Mouse (Mus musculus): ENCODE data around the gene Ptprn2.

Ptprn2 gene

GRCm38 (mm10) chr12:116772081-116772566, 286.6 kb downstream of the Ptprn2 start:
- DNase-seq (ENCODE audit: extremely low read depth, low read depth, low spot score) = no peak

GRCm38 (mm10) chr12:116773344-116773743, 287.8 kb downstream of the Ptprn2 start:
- no peak for DNase-seq (ENCODE audit: extremely low read depth, low read depth, low spot score)

- DNase-seq (ENCODE audit: extremely low read depth, low read depth, low spot score) = peak; percentile 26
Observed at GRCm38 (mm10) chr12:116776447-116776846, 290.9 kb downstream of the Ptprn2 start.

- no peak for DNase-seq (ENCODE audit: extremely low read depth, low read depth, low spot score)
Observed at GRCm38 (mm10) chr12:116778095-116779090, 292.9 kb downstream of the Ptprn2 start.

- DNase-seq (ENCODE audit: extremely low read depth, low read depth, low spot score) = no peak
Observed at GRCm38 (mm10) chr12:116780419-116780818, 294.9 kb downstream of the Ptprn2 start.

- no peak for DNase-seq (ENCODE audit: extremely low read depth, low read depth, low spot score)
Observed at GRCm38 (mm10) chr12:116785731-116786130, 300.2 kb downstream of the Ptprn2 start.

GRCm38 (mm10) chr12:116788346-116788745, 302.8 kb downstream of the Ptprn2 start:
- no peak for DNase-seq (ENCODE audit: extremely low read depth, low read depth, low spot score)

GRCm38 (mm10) chr12:116803331-116803730, 317.8 kb downstream of the Ptprn2 start:
- DNase-seq (ENCODE audit: extremely low read depth, low read depth, low spot score) = peak; percentile 5

- DNase-seq (ENCODE audit: extremely low read depth, low read depth, low spot score) = no peak
Observed at GRCm38 (mm10) chr12:116804712-116805111, 319.2 kb downstream of the Ptprn2 start.

- no peak for DNase-seq (ENCODE audit: extremely low read depth, low read depth, low spot score)
Observed at GRCm38 (mm10) chr12:116805129-116805809, 319.7 kb downstream of the Ptprn2 start.

GRCm38 (mm10) chr12:116806089-116806488, 320.6 kb downstream of the Ptprn2 start:
- no peak for DNase-seq (ENCODE audit: extremely low read depth, low read depth, low spot score)

- no peak for DNase-seq (ENCODE audit: extremely low read depth, low read depth, low spot score)
Observed at GRCm38 (mm10) chr12:116813012-116813411, 327.5 kb downstream of the Ptprn2 start.

- no peak for DNase-seq (ENCODE audit: extremely low read depth, low read depth, low spot score)
Observed at GRCm38 (mm10) chr12:116819836-116820235, 334.3 kb downstream of the Ptprn2 start.

GRCm38 (mm10) chr12:116823341-116823740, 337.8 kb downstream of the Ptprn2 start:
- no peak for DNase-seq (ENCODE audit: extremely low read depth, low read depth, low spot score)

GRCm38 (mm10) chr12:116827748-116828147, 342.2 kb downstream of the Ptprn2 start:
- DNase-seq (ENCODE audit: extremely low read depth, low read depth, low spot score) = no peak

- no peak for DNase-seq (ENCODE audit: extremely low read depth, low read depth, low spot score)
Observed at GRCm38 (mm10) chr12:116838611-116839192, 353.2 kb downstream of the Ptprn2 start.

- DNase-seq (ENCODE audit: extremely low read depth, low read depth, low spot score) = no peak
Observed at GRCm38 (mm10) chr12:116842723-116843272, 357.3 kb downstream of the Ptprn2 start.

- DNase-seq (ENCODE audit: extremely low read depth, low read depth, low spot score) = no peak
Observed at GRCm38 (mm10) chr12:116846220-116846619, 360.7 kb downstream of the Ptprn2 start.

- no peak for DNase-seq (ENCODE audit: extremely low read depth, low read depth, low spot score)
Observed at GRCm38 (mm10) chr12:116847021-116847420, 361.5 kb downstream of the Ptprn2 start.

GRCm38 (mm10) chr12:116856307-116856706, 370.8 kb downstream of the Ptprn2 start:
- DNase-seq (ENCODE audit: extremely low read depth, low read depth, low spot score) = no peak
